26 mouse cellular contexts compared by ENCODE assay signal in genomic region chr6:36907191-36907590, GRCm38 (mm10).
"Had no signal": no experiment of that assay in that cellular context is flagged by ENCODE, and none has a peak within 500 bp of the region (broad histone marks: within the 10 kb centered on the region; RNA-seq: fewer than 3 reads in every experiment).

No protein-coding gene starts in this region.

- H3K9me3 ChIP-seq: heart, embryonic 10.5 days; heart, embryonic 12.5 days; hindbrain, embryonic 10.5 days; hindbrain, embryonic 12.5 days; intestine, embryonic 15.5 days; limb, embryonic 13.5 days; liver, embryonic 13.5 days; liver, embryonic 15.5 days had no signal

- DNase-seq: gastrocnemius, adult 2 months; gastrocnemius, postnatal 10 days; gastrocnemius, postnatal 25 days; heart, postnatal 10 days; heart, postnatal 4 days; kidney, adult 18-20 months; kidney, adult 8-10 months; kidney, postnatal 10 days; kidney, postnatal 25 days; kidney, postnatal 4 days; liver; liver, embryonic 13.5 days; liver, postnatal 0 days had no signal

- H3K36me3 ChIP-seq: heart, embryonic 10.5 days; heart, embryonic 12.5 days; hindbrain, embryonic 10.5 days; hindbrain, embryonic 12.5 days; intestine, embryonic 15.5 days; limb, embryonic 13.5 days; liver, embryonic 13.5 days; liver, embryonic 15.5 days had no signal

- H3K27me3 ChIP-seq: heart, embryonic 12.5 days; hindbrain, embryonic 12.5 days; intestine, embryonic 15.5 days; limb, embryonic 13.5 days; liver, embryonic 13.5 days; liver, embryonic 15.5 days had no signal

- ATAC-seq: hindbrain, embryonic 16.5 days; inflammation-experienced regulatory T-cells, adult 6 months; intestine, embryonic 15.5 days; intestine, postnatal 0 days; liver, postnatal 0 days had no signal

- H3K9ac ChIP-seq: heart, embryonic 12.5 days; hindbrain, embryonic 12.5 days; hindbrain, embryonic 14.5 days; intestine, embryonic 15.5 days; limb, embryonic 13.5 days; liver, embryonic 13.5 days; liver, embryonic 15.5 days; liver, postnatal 0 days had no signal

- H3K4me3 ChIP-seq: gastrocnemius, adult 2 months; heart, embryonic 10.5 days; heart, embryonic 12.5 days; hindbrain, embryonic 10.5 days; hindbrain, embryonic 12.5 days; intestine, embryonic 15.5 days; left cerebral cortex, adult 2 months; limb, embryonic 13.5 days; liver, embryonic 13.5 days; liver, embryonic 15.5 days had no signal

- H3K4me2 ChIP-seq: heart, embryonic 12.5 days; hindbrain, embryonic 12.5 days; hindbrain, embryonic 14.5 days; intestine, embryonic 15.5 days; limb, embryonic 13.5 days; liver, embryonic 11.5 days; liver, embryonic 13.5 days; liver, embryonic 15.5 days had no signal

- H3K27ac ChIP-seq: gastrocnemius, adult 2 months; heart, embryonic 10.5 days; hindbrain, embryonic 10.5 days; hindbrain, embryonic 12.5 days; hindbrain, embryonic 14.5 days; intestine, embryonic 15.5 days; left cerebral cortex, adult 2 months; limb, embryonic 13.5 days; liver, embryonic 13.5 days; liver, embryonic 15.5 days had no signal

- H3K4me1 ChIP-seq: liver, embryonic 13.5 days; liver, embryonic 15.5 days had no signal
